Mouse (Mus musculus) hindbrain, embryonic 14.5 days (tissue): ENCODE data around the gene Slain2. TPM values are rescaled to one million over a fixed set of nuclear protein-coding genes. Genes with fewer than 3 reads are reported as not detected.

Experiments used
- ATAC-seq: fragments of 200-750 bp; cut with Nextera tagmentation; 2 replicates; pipeline ENCODE4 v1.8.0; 2017; ENCODE audit warnings: moderate number of reproducible peaks, mild to moderate bottlenecking, moderate TSS enrichment, moderate library complexity; ENCODE audit not compliant: low FRiP score
- DNase-seq: peaks from one replicate; pipeline ENCODE4 v3.0.0-alpha.2; 2015; ENCODE audit warnings: low spot score
- H3K27ac ChIP-seq: fragments of 300-500 bp; sonication (generic); 2 replicates; pipeline ENCODE4 v1.5.1; 2014; ENCODE audit warnings: mild to moderate bottlenecking, moderate library complexity
- H3K27me3 ChIP-seq: fragments of 300-500 bp; sonication (generic); 2 replicates; pipeline ENCODE4 v1.6.1; 2014; ENCODE audit warnings: mild to moderate bottlenecking, low read length, mixed read lengths; ENCODE audit not compliant: control insufficient read depth, insufficient read depth
- H3K36me3 ChIP-seq: fragments of 300-500 bp; sonication (generic); replicated peaks from 2 replicates; pipeline ENCODE4 v1.6.1; 2014; ENCODE audit not compliant: control insufficient read depth, insufficient read depth
- H3K4me1 ChIP-seq: fragments of 300-500 bp; sonication (generic); replicated peaks from 2 replicates; pipeline ENCODE4 v1.6.1; 2014; ENCODE audit warnings: antibody characterized with exemption, low read length, mixed read lengths; ENCODE audit not compliant: control insufficient read depth, insufficient read depth
- H3K4me2 ChIP-seq: fragments of 300-500 bp; sonication (generic); replicated peaks from 2 replicates; pipeline ENCODE4 v1.6.1; 2014; ENCODE audit warnings: mild to moderate bottlenecking, moderate library complexity
- H3K4me3 ChIP-seq: fragments of 300-500 bp; sonication (generic); replicated peaks from 2 replicates; pipeline ENCODE4 v1.5.1; 2014; ENCODE audit warnings: mild to moderate bottlenecking, low read length
- H3K9ac ChIP-seq: fragments of 300-500 bp; sonication (generic); 2 replicates; pipeline ENCODE4 v1.6.1; 2014
- H3K9me3 ChIP-seq: fragments of 300-500 bp; sonication (generic); 2 replicates; pipeline ENCODE4 v1.6.1; 2016; ENCODE audit warnings: low read length; ENCODE audit not compliant: control insufficient read depth
- WGBS: fragments of 180-500 bp; shearing (Covaris S2); extraction: QIAGEN DNeasy Blood & Tissue Kit; methylation state at CpG from one replicate; pipeline ENCODE4 v1.1.7; 2014; 5-methylcytosine and 5-hydroxymethylcytosine counted together
- polyA plus RNA-seq: library from polyadenylated mRNA; unstranded; fragments of >200 nt; fragmentation: Nextera tagmentation; extraction: Ambion mirVana; gene quantifications from 2 replicates; pipeline ENCODE4 v1.2.1, GENCODE M21; 2014

The Slain2 gene
- polyA plus RNA-seq, 1 experiment from 2014 or later: 24.6 TPM

GRCm38 (mm10) chr5:72910373-72910772 lies 3.7 kb upstream of the Slain2 start:
- H3K27ac ChIP-seq: no peak overlapping the region
- H3K9me3 ChIP-seq: no peaks in the 10 kb centered on the region
- ATAC-seq (no peak), DNase-seq (no peak)
- 95% methylated on average over 1 of the region's 1 CpGs for WGBS
- H3K36me3 ChIP-seq: no peaks in the 10 kb centered on the region
- H3K4me1 ChIP-seq: peaks cover 7% of the 10 kb centered on the region
- 0 out of 2 replicates have a peak, but pooled peaks cover 3% of the 10 kb centered on the region for H3K27me3 ChIP-seq
- no peak overlapping the region for H3K4me3 ChIP-seq
- H3K9ac ChIP-seq: no peak overlapping the region
- H3K4me2 ChIP-seq: no peak overlapping the region

GRCm38 (mm10) chr5:72911284-72911683 lies 2.8 kb upstream of the Slain2 start:
- DNase-seq (no peak), ATAC-seq (no peak)
- Histone ChIP-seq H3K27me3 (0 out of 2 replicates have a peak, but pooled peaks cover 3% of the 10 kb centered on the region), H3K4me3 (no peak overlapping the region), H3K4me1 (peaks cover 13% of the 10 kb centered on the region), H3K36me3 (no peaks in the 10 kb centered on the region), H3K27ac (no peak overlapping the region), H3K4me2 (no peak overlapping the region), H3K9ac (no peak overlapping the region), H3K9me3 (no peaks in the 10 kb centered on the region)
- WGBS: 88% methylated on average over 3 of the region's 3 CpGs

- under 1% methylated on average over 56 of the region's 66 CpGs for WGBS
Measured at GRCm38 (mm10) chr5:72914633-72915561, 793 bp downstream of the Slain2 start.

GRCm38 (mm10) chr5:72916048-72916447 lies 1.9 kb downstream of the Slain2 start:
- 52% methylated on average over 4 of the region's 4 CpGs for WGBS
- H3K27me3 ChIP-seq: 0 out of 2 replicates have a peak, but pooled peaks cover 3% of the 10 kb centered on the region

More at GRCm38 (mm10) chr5:72914633-72915561, 793 bp downstream of the Slain2 start:
- Histone ChIP-seq H3K27ac (peak overlapping the region; percentile 96), H3K4me2 (peak overlapping the region; percentile 86), H3K4me3 (peak overlapping the region; percentile 91), H3K9me3 (no peaks in the 10 kb centered on the region), H3K9ac (peak overlapping the region; percentile 89), H3K36me3 (no peaks in the 10 kb centered on the region), H3K27me3 (0 out of 2 replicates have a peak, but pooled peaks cover 3% of the 10 kb centered on the region), H3K4me1 (peaks cover 26% of the 10 kb centered on the region)
- ATAC-seq (peak; percentile 58), DNase-seq (peak; percentile 64)

DNA sequence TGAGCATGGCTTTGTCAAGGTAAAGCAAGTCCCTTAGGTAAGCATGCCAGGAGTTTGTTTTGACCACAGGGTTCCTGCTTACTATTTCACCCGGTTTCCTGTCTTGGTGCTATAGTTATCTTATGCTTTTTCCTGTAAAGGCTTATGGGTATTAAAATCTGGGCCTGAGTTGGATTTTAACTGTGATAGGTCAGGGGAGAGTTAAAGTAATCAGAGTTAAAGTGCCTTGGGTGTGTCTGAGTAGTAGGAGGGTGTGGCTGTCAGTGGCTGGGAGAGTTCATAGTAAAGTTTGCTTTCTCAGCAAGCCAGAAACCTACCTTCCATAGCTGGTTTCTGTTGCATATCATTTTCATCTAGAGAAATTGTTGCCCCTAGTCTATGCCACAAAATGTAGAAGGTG lies 2.7 kb downstream of the Slain2 start:
- Histone ChIP-seq H3K9ac (peak overlapping the region; percentile 89; the same call in 1 of the 2 replicates), H3K4me2 (peak overlapping the region; percentile 86), H3K4me1 (peaks cover 26% of the 10 kb centered on the region), H3K27ac (no peak overlapping the region), H3K9me3 (no peaks in the 10 kb centered on the region), H3K4me3 (peak overlapping the region; percentile 91), H3K27me3 (0 out of 2 replicates have a peak, but pooled peaks cover 3% of the 10 kb centered on the region), H3K36me3 (no peaks in the 10 kb centered on the region)
- ATAC-seq (no peak), DNase-seq (no peak)
- WGBS: 62% methylated on average over 1 of the region's 1 CpGs

More at GRCm38 (mm10) chr5:72916048-72916447, 1.9 kb downstream of the Slain2 start:
- peak overlapping the region; percentile 91 for H3K4me3 ChIP-seq
- H3K4me1 ChIP-seq: peaks cover 26% of the 10 kb centered on the region
- 0 out of 2 replicates have a peak overlapping the region, but pooled peaks have one; percentile 96 for H3K27ac ChIP-seq
- peak overlapping the region; percentile 89 for H3K9ac ChIP-seq
- no peak for DNase-seq
- H3K36me3 ChIP-seq: no peaks in the 10 kb centered on the region
- no peak for ATAC-seq
- H3K4me2 ChIP-seq: peak overlapping the region; percentile 86
- H3K9me3 ChIP-seq: no peaks in the 10 kb centered on the region

DNA sequence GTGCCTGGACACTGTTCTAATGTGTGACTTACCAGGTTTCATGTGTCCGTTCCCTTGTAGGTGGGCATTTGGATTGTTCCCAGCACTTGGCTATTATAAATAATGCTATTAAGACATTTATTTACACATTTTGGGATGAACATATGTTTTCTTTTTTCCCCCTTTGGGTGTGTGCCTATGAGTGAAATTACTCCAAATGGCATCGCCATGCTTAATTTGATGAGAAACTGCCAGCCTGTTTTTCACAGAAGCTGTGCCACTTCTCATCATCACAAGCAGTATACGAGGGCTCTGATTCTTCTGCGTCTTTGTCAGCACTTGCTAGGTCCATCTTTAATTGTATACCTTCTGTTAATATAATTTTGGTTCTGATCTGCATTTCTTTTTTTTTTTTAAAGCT lies 6.3 kb downstream of the Slain2 start:
- WGBS: 84% methylated on average over 4 of the region's 4 CpGs
- Histone ChIP-seq H3K36me3 (no peaks in the 10 kb centered on the region), H3K27me3 (no peaks in the 10 kb centered on the region), H3K9ac (no peak overlapping the region), H3K4me1 (peaks cover 19% of the 10 kb centered on the region), H3K4me2 (no peak overlapping the region), H3K9me3 (no peaks in the 10 kb centered on the region), H3K4me3 (no peak overlapping the region), H3K27ac (no peak overlapping the region)
- ATAC-seq: no peak
- no peak for DNase-seq

DNA sequence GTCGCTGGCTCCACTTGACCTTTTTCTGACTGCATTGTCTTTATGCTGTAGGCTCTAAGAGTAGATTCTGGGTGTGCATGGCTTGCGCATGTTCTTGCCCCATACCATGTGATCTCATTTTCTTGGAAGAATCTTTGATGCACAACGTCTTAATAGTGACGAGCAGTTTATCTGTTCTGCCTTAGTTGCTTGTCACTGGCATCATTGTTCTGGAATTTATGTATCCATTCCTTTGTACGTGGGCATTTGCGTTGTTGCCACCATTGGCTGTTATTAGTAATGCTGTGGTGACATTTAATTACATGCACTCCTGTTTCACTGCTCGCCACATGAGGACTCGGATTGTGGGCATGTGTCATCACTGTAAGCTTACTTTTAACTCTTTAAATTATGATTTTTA lies 7.1 kb downstream of the Slain2 start:
- H3K9me3 ChIP-seq: no peaks in the 10 kb centered on the region
- H3K4me2 ChIP-seq: no peak overlapping the region
- no peak overlapping the region for H3K27ac ChIP-seq
- no peaks in the 10 kb centered on the region for H3K27me3 ChIP-seq
- DNase-seq (no peak), ATAC-seq (no peak)
- H3K4me3 ChIP-seq: no peak overlapping the region
- 79% methylated on average over 8 of the region's 8 CpGs for WGBS
- H3K36me3 ChIP-seq: no peaks in the 10 kb centered on the region
- no peak overlapping the region for H3K9ac ChIP-seq
- peaks cover 15% of the 10 kb centered on the region for H3K4me1 ChIP-seq

- no peaks in the 10 kb centered on the region for H3K27me3 ChIP-seq
- no peak overlapping the region for H3K4me2 ChIP-seq
- DNase-seq (no peak), ATAC-seq (no peak)
- H3K9me3 ChIP-seq: no peaks in the 10 kb centered on the region
- 91% methylated on average over 3 of the region's 3 CpGs for WGBS
- H3K4me3 ChIP-seq: no peak overlapping the region
- H3K27ac ChIP-seq: no peak overlapping the region
- no peaks in the 10 kb centered on the region for H3K4me1 ChIP-seq
- no peaks in the 10 kb centered on the region for H3K36me3 ChIP-seq
- H3K9ac ChIP-seq: no peak overlapping the region
Measured at GRCm38 (mm10) chr5:72922796-72923195, 8.7 kb downstream of the Slain2 start.

DNA sequence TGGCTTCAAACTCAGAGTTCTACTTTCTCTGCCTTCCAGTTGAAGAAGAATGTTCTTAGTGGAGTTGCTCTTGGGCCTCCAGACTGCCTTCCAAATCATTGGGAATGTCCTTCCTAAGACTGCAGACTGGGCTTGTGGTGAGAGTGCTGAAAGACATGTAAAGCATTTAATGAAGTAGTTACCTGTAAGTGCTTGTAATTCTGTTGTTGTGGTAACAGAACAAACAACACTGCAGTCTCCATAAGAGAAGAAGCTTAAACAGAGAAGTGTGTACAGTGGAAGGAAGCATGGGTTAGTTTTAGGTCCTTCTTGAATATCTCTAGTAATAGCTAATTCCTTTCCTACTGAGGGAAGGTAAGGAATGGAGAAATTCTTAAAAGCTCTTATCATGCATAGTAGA lies 13.0 kb downstream of the Slain2 start:
- no peak overlapping the region for H3K9ac ChIP-seq
- ATAC-seq: no peak
- no peak overlapping the region for H3K27ac ChIP-seq
- H3K4me2 ChIP-seq: no peak overlapping the region
- no peak overlapping the region for H3K4me3 ChIP-seq
- H3K4me1 ChIP-seq: no peaks in the 10 kb centered on the region
- no peaks in the 10 kb centered on the region for H3K9me3 ChIP-seq
- no peak for DNase-seq
- H3K27me3 ChIP-seq: no peaks in the 10 kb centered on the region
- H3K36me3 ChIP-seq: no peaks in the 10 kb centered on the region
